In genomic region chr14:58073936-58074335, GRCm38 (mm10) we compare ENCODE assay signal across 8 mouse cellular contexts. TPM values are rescaled to one million over a fixed set of nuclear protein-coding genes. Genes with fewer than 3 reads are reported as not detected.
DNase-seq lines count a peak whose midpoint lies in the region; ATAC-seq and TF ChIP-seq lines count a peak whose summit lies in the region.

No protein-coding gene starts in this region.

- peak overlapping the region; percentile 69 for H3K9ac ChIP-seq in embryonic facial prominence, embryonic 13.5 days
- peak overlapping the region; percentile 75 for H3K9ac ChIP-seq in hindbrain, embryonic 16.5 days (ENCODE audit: low read depth, low read length)
- H3K9ac ChIP-seq in limb, embryonic 15.5 days, result no peak overlapping the region

- H3K4me2 ChIP-seq in embryonic facial prominence, embryonic 13.5 days, result peak overlapping the region; percentile 94
- peak overlapping the region; percentile 99 for H3K4me2 ChIP-seq in hindbrain, embryonic 16.5 days (ENCODE audit: low read length)
- peak overlapping the region; percentile 94 for H3K4me2 ChIP-seq in limb, embryonic 15.5 days

- H3K27me3 ChIP-seq in embryonic facial prominence, embryonic 13.5 days, result peaks cover 100% of the 10 kb centered on the region
- peaks cover 8% of the 10 kb centered on the region for H3K27me3 ChIP-seq in hindbrain, embryonic 16.5 days (replicated peaks; ENCODE audit: control insufficient read depth, insufficient read depth, low read length)
- H3K27me3 ChIP-seq in limb, embryonic 15.5 days, result peaks cover 81% of the 10 kb centered on the region
- peaks cover 24% of the 10 kb centered on the region; the same call in 1 of the 2 replicates for H3K27me3 ChIP-seq in small intestine, adult 2 months (ENCODE audit: control insufficient read depth, insufficient read depth, low read length)

- H3K9me3 ChIP-seq in embryonic facial prominence, embryonic 13.5 days, result no peaks in the 10 kb centered on the region
- H3K9me3 ChIP-seq in hindbrain, embryonic 16.5 days (ENCODE audit: control insufficient read depth, low read length), result no peaks in the 10 kb centered on the region
- H3K9me3 ChIP-seq in limb, embryonic 15.5 days, result no peaks in the 10 kb centered on the region

- DNase-seq in cerebellum, adult 11-12 months, result peak; percentile 45
- peak; percentile 13 to 29 for DNase-seq in B cell, adult 2 months
- no peak for DNase-seq in ovary, postnatal 36 days (ENCODE audit: low spot score)

- H3K36me3 ChIP-seq in embryonic facial prominence, embryonic 13.5 days, result no peaks in the 10 kb centered on the region
- H3K36me3 ChIP-seq in hindbrain, embryonic 16.5 days (ENCODE audit: control insufficient read depth, insufficient read depth, low read length), result no peaks in the 10 kb centered on the region
- H3K36me3 ChIP-seq in limb, embryonic 15.5 days, result no peaks in the 10 kb centered on the region
- no peaks in the 10 kb centered on the region for H3K36me3 ChIP-seq in small intestine, adult 2 months (ENCODE audit: control insufficient read depth, insufficient read depth, low read length)

- no peak for ATAC-seq in cerebellum, adult (ENCODE audit: insufficient number of reproducible peaks, low FRiP score, low TSS enrichment)
- ATAC-seq in embryonic facial prominence, embryonic 13.5 days (ENCODE audit: insufficient number of reproducible peaks, insufficient read depth, low FRiP score, low TSS enrichment, low read depth), result no peak
- ATAC-seq in hindbrain, embryonic 16.5 days, result no peak
- no peak for ATAC-seq in limb, embryonic 15.5 days (ENCODE audit: insufficient number of reproducible peaks, low FRiP score, low TSS enrichment, low read depth)

- no peak for TF ChIP-seq POLR2A in small intestine, adult 2 months (IDR thresholded peaks at IDR 0.05; ENCODE audit: low read depth, low read length)

- no peak for TF ChIP-seq CTCF in small intestine, adult 2 months (IDR thresholded peaks at IDR 0.05; ENCODE audit: extremely low read depth, insufficient read length, insufficient replicate concordance, low read depth, low read length)

- H3K27ac ChIP-seq in embryonic facial prominence, embryonic 13.5 days, result no peak overlapping the region
- H3K27ac ChIP-seq in hindbrain, embryonic 16.5 days (ENCODE audit: low read depth, low read length), result no peak overlapping the region
- 0 out of 2 replicates have a peak overlapping the region, but pooled peaks have one; percentile 22 for H3K27ac ChIP-seq in limb, embryonic 15.5 days
- H3K27ac ChIP-seq in small intestine, adult 2 months (ENCODE audit: insufficient read depth, low read depth, low read length), result no peak overlapping the region

- H3K4me1 ChIP-seq in embryonic facial prominence, embryonic 13.5 days, result peaks cover 60% of the 10 kb centered on the region
- peaks cover 29% of the 10 kb centered on the region for H3K4me1 ChIP-seq in hindbrain, embryonic 16.5 days (ENCODE audit: control insufficient read depth, insufficient read depth, low read depth, low read length)
- peaks cover 57% of the 10 kb centered on the region for H3K4me1 ChIP-seq in limb, embryonic 15.5 days
- H3K4me1 ChIP-seq in small intestine, adult 2 months (ENCODE audit: control insufficient read depth, insufficient read depth, insufficient read length, low read length), result peaks cover 9% of the 10 kb centered on the region

- WGBS in embryonic facial prominence, embryonic 13.5 days, result 2% methylated on average over 20 of the region's 20 CpGs
- 1% methylated on average over 20 of the region's 20 CpGs for WGBS in hindbrain, embryonic 16.5 days
- WGBS in limb, embryonic 15.5 days, result 1% methylated on average over 20 of the region's 20 CpGs
- WGBS in small intestine, adult 2 months, result 1% methylated on average over 20 of the region's 20 CpGs

- peak overlapping the region; percentile 57 for H3K4me3 ChIP-seq in embryonic facial prominence, embryonic 13.5 days
- H3K4me3 ChIP-seq in hindbrain, embryonic 16.5 days (ENCODE audit: low read length), result peak overlapping the region; percentile 84
- peak overlapping the region; percentile 59 for H3K4me3 ChIP-seq in limb, embryonic 15.5 days
- H3K4me3 ChIP-seq in small intestine, adult 2 months (ENCODE audit: low read depth, low read length), result peak overlapping the region; percentile 81

RNA-seq across cellular contexts. Expression of gene Fgf9, which starts 3.6 kb away (rescaled TPM):
- polyA plus RNA-seq in embryonic facial prominence, embryonic 13.5 days (2015; fragmentation: Nextera tagmentation; extraction: Ambion mirVana), result 7.5 and 10.4 TPM in 2 replicates
- 25.8 and 31.8 TPM in 2 replicates for polyA plus RNA-seq in hindbrain, embryonic 16.5 days (2015; fragmentation: Nextera tagmentation; extraction: Ambion mirVana)
- polyA plus RNA-seq in limb, embryonic 15.5 days (2015; fragmentation: Nextera tagmentation; extraction: Ambion mirVana), result 11.0 and 12.4 TPM in 2 replicates
- 0.14 and 0.62 TPM in 2 replicates for polyA plus RNA-seq in small intestine, adult 2 months (2012; rRNA removed)
